Mouse (Mus musculus): ENCODE measurements around the gene Cldn22. TPM values are rescaled to one million over a fixed set of nuclear protein-coding genes. Genes with fewer than 3 reads are reported as not detected.

The Cldn22 gene
- total RNA-seq, 4 experiments from 2014 or later = 1.2 to 2.3 (median 1.5) TPM

GRCm38 (mm10) chr8:47833944-47834343 lies 9.7 kb downstream of the Cldn22 start:
- DNase-seq = no peak

GRCm38 (mm10) chr8:47843063-47843462 lies 18.8 kb downstream of the Cldn22 start:
- no peak for DNase-seq

- no peak for DNase-seq
Observed at GRCm38 (mm10) chr8:47843651-47844050, 19.4 kb downstream of the Cldn22 start.

GRCm38 (mm10) chr8:47845956-47846355 lies 21.7 kb downstream of the Cldn22 start:
- peak; percentile 49 for DNase-seq

GRCm38 (mm10) chr8:47847161-47847560 lies 22.9 kb downstream of the Cldn22 start:
- DNase-seq = no peak

GRCm38 (mm10) chr8:47847931-47848330 lies 23.6 kb downstream of the Cldn22 start:
- DNase-seq = no peak

- no peak for DNase-seq
Observed at GRCm38 (mm10) chr8:47849842-47850241, 25.6 kb downstream of the Cldn22 start.

- no peak for DNase-seq
Observed at GRCm38 (mm10) chr8:47851824-47852502, 27.7 kb downstream of the Cldn22 start.

GRCm38 (mm10) chr8:47852737-47853136 lies 28.5 kb downstream of the Cldn22 start:
- DNase-seq = no peak

GRCm38 (mm10) chr8:47853356-47853755 lies 29.1 kb downstream of the Cldn22 start:
- no peak for DNase-seq

- no peak for DNase-seq
Observed at GRCm38 (mm10) chr8:47859259-47859658, 35.0 kb downstream of the Cldn22 start.

- DNase-seq = no peak
Observed at GRCm38 (mm10) chr8:47866568-47866967, 42.3 kb downstream of the Cldn22 start.

GRCm38 (mm10) chr8:47867067-47867466 lies 42.8 kb downstream of the Cldn22 start:
- DNase-seq = peak; percentile 57

GRCm38 (mm10) chr8:47872361-47873107 lies 48.3 kb downstream of the Cldn22 start:
- DNase-seq = no peak

- DNase-seq = no peak
Observed at GRCm38 (mm10) chr8:47874497-47875178, 50.4 kb downstream of the Cldn22 start.

Other genes starting within 250 kb of the Cldn22 start
- 10 to 100 TPM; 17.4 to 21.0 (median 19.7) TPM for gene Ing2, start 148.9 kb upstream of the Cldn22 start, total RNA-seq (2022)
- 10 to 100 TPM; 12.9 to 14.0 (median 13.4) TPM for gene Cdkn2aip, start 110.5 kb upstream of the Cldn22 start, total RNA-seq (2022)
- not detected for gene Cldn24, start 2.3 kb upstream of the Cldn22 start, total RNA-seq (2022)
- gene Wwc2, start 166.4 kb downstream of the Cldn22 start, total RNA-seq (2022) = 10 to 100 TPM; 21.6 to 34.4 (median 28.8) TPM